Mouse (Mus musculus): ENCODE data around the gene Pcgf1.

The Pcgf1 gene

DNA sequence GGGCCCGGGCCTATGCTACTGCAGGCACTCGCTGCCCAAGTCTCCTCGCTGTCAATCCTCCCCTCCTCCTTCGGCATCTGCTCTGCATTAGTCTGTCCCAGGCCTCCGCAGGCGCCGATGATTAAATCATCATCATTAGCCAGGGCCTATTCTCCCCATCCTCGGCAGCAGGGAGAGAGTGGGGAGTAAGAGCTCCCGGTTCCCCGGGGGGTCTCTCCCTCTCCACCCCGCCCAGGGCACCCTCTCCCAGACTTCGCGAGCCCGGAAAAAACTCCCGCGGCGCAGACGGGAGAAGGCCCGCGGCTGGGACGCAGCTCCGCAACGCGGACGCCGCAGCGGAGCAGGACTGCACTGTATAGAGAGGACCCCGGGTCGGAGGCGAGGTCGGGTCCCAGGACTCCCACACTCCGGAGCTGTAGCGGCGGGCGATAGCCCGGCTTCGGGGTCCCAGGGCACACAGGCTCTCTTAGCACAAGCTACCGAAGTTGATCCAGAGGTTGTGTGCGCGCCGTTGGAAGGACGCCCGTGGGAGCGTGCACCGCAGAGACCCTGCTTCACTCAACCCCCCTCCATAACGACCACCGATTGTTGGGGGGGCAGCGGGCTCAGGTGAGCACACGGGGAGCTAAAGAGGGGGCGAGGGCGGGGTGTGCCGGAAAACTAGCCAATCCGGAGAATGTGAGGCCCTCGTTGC lies at the start of gene Pcgf1:
Gene Pcgf1 (plus strand): TSS at position 240 of the 694 bp plus-strand sequence.
- peak; percentile 85 for DNase-seq (ENCODE audit: low read depth)

DNA sequence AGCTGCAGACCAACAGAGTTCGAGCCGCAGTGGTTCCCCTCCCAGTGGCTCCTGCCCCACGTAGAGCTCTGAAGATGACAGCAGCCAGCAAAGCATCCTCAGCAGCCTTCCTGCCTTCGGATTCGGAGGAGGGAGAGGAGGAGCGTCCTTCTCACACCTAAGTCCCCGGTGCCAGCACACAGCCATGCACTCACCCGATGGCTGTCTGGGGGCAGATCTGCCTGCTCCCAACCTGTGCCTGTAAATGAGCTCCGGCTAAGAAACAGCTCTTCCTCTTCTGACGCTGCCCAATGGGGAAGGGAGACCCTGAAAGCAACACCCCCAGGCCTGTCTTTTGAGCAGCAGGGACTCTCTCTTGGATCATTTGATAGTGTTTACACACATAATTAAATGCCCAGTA lies 47.9 kb upstream of the Pcgf1 start:
- DNase-seq (ENCODE audit: low read depth): no peak

DNA sequence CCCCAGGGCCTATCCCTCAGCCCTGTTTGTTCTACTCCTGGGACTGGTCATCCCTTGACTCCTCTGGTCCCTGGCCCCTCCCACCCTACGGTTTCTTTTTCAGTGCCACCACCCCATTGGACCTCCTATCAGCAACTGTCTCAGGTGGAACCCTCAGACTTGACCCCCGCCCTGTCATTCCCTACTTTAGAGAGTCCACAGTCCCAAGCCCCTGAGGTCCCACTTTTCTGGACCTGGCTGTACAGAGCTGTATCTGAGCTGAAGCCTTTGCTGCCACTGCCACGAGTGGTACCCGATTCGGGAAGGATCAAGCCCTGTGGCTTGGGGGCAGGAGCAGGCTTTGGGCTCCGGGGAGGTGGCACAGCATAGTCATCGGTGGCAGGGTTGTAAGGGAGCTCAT lies 46.6 kb upstream of the Pcgf1 start:
- DNase-seq (ENCODE audit: low read depth): no peak

DNA sequence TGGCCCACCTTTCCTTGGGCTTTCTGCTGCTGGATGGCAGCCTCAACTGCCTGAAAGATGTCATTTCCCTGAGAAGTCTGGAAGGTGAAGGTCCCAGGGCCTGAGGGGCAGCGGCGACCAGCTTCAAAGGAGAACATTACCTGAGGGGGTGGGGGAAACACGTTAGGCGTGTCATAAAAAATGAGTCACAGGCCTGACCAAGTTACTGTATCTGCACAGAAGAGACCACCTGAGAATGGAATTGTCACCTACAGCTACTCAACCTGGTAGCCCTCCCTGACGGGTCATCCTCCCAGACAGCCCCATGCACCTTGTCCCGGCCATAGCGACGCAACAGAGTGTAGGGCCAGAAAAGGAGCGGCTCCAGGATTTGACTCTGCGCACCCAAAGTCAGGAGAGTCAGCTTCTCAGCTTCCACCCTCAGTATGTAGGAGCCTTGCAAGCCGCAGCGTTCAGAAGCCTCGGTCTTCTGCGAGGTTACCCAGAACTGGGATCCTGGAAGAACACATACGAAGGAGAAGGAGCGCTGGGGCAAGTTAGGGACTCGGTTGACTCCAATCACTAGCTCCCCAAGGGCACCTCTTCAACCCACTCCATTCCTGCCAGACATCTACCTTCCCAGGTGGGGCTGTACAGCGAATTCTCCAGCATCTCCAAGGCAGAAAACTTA lies 45.6 kb upstream of the Pcgf1 start:
- no peak for DNase-seq (ENCODE audit: low read depth)

DNA sequence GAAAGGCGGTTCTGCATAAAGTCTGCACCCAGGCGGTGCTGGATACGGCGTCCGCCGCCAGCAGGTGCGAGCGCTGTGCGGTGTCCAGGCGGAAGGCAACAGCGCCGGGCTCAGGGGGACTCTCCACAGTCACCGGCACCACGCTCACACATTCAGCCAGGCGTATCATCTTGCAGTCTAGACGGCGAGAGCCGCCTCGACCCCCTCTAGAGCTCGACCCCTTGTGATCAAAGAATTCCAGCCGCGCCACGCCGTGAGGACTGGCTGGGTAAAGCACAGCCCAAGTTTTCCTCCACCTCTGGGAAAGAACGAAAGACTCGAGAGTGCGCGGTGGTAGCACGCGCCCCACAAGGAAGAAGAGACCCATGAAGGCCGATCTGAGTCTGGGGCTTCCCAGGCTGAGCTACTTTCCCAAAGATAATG lies 44.9 kb upstream of the Pcgf1 start:
- DNase-seq (ENCODE audit: low read depth): peak; percentile 65

DNA sequence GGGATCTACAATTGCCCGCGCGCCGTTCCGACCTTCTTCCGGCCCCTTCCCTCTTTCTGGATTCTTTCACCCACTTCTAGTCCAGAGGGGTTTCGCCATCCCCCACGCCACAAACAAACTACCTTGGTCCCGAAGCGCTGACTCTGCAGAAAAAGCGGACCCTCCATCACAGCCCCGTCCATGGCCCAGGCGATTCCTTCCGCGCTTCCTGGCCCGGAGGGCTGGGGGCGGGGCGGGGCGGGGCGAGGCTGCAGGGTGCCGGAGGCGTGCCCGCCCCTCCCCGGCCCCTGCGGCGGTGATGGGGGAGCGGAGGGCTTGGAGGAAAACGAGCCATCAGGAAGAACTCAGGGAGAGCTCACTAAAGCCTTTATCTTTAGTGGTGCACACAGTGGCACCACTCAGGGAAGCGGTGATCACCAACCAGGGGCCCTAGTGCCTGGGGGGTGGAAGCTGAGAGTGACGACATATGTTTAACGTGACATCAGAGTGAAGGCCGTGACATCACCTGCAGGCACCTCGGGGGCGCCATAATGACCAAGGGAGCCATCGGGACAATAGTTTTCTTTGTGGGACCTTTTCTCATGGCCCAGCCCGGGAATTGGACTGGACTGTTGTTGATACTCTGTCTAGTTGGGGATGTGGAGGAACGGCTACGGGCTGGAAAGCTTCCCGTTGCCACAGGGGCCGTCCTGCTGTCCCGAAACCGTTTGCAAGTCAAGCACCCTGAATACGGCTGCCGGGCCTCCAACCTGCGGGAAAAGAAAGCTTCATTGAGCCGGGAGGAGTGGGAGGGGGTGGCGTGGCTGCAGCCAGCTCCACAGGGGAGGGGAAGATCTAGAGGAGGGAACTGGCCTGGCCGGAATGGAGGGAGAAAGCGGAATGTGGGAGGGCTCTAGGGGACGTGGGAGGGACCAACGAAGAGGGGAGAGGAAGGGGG lies 44.2 kb upstream of the Pcgf1 start, which contains the start of the genes Dok1 and Loxl3:
Gene Dok1 (minus strand): TSS at position 223 of the 937 bp plus-strand sequence.
Gene Loxl3 (plus strand): TSS at position 925 of the 937 bp plus-strand sequence.
- peak; percentile 93 for DNase-seq (ENCODE audit: low read depth)

DNA sequence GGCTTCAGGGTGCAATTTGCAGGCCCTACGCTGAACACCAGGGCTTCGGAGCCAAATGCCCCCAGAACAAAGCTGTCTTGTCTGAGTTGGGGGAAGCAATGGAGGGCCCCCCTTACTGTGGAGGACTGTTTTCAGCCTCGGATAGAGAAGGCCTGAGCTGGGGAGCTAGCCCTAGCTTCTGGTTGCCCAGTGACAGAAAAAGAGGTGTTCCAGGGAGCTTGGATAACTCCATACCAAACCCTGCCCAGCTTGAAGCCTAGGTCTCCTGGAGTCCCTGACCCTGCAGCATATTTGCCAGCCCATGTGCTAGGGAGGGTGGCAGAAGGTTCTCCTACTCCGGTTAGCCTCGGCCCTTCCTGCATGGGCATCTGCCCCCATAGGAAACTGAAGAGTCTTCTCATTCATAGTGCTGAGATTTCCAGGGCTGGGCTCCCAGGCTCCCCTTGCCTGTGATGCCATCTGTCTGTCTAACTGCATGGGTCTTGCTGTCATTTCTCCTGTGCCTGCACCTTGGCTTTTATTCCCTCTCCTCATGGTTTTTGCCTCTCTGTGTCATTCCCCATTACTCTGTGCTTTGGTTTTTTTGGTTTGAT lies 43.1 kb upstream of the Pcgf1 start:
- DNase-seq (ENCODE audit: low read depth): peak; percentile 58

DNA sequence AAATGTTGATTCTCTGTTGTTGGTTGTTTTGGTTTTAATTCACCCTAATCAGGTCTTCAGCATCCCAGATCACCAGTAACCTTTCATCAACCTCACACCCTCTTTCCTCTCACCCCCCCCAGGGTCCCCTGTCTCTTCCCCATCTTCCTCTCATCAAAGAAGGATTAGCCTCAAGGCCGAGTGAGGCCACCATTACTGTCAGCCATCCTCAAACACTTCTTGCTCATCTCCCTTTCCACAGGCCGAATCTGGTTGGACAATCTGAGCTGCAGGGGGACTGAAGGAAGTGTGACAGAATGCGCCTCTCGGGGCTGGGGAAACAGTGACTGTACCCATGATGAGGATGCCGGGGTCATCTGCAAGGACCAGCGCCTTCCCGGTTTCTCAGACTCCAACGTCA lies 40.5 kb upstream of the Pcgf1 start:
- DNase-seq (ENCODE audit: low read depth): no peak

DNA sequence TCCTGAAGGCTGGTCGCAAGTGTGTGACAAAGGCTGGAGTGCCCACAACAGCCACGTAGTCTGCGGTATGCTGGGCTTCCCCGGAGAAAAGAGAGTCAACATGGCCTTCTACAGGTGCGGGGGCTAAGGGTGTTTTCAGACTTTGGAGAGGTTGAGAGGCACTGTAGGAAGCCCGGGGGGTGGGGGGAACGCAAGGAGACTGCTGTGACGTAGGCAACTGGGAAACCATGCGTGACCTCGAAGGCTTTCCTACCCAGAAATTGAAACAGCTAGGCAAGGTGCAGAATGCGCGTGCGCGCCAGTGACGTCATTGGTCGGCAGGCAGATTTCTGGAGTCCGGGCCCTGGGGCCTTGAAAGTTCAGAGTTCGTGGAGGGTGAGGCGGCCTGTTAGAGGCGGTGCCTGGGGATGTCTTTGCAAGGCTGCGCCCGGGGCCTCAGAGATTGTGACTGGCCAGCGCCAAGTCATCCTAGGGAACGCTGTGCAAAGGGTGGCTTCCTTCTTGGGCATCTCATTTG lies 39.1 kb upstream of the Pcgf1 start:
- no peak for DNase-seq (ENCODE audit: low read depth)

DNA sequence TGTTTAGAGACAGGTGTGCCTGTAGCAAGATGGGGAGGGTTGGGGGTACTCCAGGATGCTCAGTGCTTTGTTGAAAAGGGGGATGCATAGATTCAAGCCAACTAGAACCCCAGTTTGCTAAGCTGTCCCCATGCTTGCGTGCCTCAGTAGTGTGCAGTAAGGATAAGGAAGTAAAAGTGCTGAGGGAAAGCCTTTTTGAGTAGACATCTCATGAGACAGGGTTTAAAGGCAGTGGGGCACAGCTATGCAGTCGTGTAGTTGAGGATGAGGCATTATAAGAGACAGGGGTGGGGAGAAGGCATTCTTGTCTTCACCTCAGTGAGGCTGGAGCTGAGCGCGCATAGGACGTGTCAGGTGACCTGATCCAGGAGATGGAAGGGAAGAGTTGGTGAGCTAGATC lies 37.1 kb upstream of the Pcgf1 start:
- DNase-seq (ENCODE audit: low read depth): no peak

DNA sequence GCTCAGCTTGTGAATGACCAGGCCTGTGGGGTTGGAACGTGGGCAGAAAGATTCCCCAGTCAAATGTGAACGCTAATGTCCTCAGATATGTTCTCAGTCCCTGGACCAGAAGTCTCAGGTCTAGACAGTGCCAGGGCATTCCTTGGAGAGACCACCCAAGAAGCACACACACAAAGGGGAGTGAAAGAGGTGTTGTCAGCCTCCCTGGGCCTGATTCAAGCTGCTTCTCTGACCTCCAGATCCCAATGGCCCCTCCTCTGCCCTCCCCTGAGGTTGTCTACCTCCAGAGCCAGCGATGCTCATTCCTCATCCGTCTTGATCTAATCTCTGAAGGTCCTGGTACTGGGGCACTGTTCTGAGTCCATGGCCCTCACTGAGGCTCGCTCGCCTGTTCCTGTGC lies 34.1 kb upstream of the Pcgf1 start:
- DNase-seq (ENCODE audit: low read depth): no peak

DNA sequence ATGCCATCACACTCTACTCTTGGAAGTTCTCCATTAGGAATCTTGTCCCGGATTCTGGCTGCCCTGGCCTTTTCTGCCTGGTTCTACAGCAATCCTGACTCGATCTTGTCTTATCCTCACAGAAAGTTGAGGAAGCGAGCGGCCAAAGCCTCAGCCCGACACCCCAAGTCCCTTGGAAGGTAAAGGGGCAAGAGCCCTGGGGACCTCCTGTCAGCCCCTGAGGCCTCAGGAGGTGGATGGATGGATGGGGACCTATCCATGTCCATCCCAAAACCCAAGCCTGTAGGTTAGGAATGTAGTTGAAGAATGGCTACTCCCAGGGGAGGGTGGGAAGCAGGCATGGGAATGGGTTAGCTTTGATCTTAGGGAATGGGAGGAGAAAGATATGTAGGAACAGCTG lies 33.7 kb upstream of the Pcgf1 start:
- DNase-seq (ENCODE audit: low read depth): no peak

DNA sequence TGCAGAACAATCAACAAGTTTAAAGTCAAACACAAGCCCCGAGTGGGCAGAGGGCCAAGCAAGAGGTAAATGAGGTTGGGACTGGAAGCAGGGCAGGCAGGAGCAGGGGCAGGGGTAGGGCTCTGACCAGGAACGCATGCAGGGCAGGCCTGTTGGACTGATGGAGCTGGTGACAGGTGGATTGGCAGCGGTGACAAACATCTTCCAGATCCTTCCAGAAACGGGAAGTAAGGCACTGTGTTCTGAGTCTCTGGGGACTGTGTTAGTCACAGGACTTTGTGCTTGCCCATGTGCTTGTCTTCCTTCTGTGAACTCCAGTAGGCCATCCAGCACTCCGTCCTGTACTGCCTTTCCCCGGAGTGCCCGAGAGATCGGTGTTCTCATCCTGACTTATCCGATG lies 32.9 kb upstream of the Pcgf1 start:
- no peak for DNase-seq (ENCODE audit: low read depth)

DNA sequence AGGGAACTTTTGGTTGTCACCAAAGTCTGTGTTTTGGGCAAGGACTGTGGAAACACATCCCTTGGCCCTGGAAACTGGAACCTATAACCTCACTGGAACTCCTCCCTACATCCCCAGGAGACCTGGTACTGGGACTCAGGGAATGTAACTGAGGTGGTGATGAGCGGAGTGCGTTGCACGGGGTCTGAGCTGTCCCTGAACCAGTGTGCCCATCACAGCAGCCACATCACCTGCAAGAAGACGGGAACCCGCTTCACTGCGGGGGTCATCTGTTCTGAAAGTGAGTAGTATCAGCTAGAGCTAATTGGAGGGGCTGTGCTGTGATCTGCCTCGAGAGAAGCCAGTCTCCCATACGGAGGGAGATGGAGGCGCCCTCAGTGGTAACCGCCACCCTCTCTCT lies 28.3 kb upstream of the Pcgf1 start:
- no peak for DNase-seq (ENCODE audit: low read depth)

DNA sequence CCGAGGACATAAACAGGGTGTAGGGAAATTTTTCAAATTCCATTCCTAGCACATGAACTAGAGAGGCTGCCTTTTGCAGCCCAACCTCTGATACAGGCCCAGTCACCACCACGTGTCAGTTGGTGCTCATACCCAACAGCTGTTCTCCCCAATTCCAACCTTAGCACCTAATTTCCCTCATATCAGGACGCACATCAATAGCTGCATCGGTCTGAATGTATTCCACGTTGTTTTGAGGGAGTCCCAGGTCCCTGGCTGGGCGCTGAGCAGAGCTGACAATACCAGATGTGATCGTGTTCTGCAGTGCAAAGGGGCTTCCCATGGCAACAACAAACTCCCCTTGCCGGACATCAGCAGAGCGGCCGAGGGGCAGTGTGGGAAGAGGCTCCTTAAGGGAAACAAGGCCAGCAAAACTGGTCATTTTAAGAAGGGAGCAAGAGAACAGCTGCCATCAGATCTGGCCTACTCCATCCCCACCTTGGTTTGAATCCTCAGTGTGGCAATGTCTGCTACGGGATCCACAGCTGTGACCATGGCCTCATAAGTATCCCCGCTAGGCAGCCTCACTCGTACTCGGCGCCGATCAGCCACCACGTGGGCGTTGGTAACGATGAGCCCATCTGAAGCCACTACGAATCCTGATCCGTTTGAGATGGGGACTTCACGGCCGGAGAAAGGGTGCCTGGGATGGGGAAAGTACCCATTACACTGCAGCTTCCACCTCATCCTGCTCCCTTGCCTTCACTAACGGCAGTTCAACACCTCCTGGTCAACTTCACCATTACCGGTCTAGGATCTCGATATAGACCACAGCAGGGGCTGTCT lies 24.3 kb upstream of the Pcgf1 start:
- DNase-seq (ENCODE audit: low read depth): peak; percentile 73

DNA sequence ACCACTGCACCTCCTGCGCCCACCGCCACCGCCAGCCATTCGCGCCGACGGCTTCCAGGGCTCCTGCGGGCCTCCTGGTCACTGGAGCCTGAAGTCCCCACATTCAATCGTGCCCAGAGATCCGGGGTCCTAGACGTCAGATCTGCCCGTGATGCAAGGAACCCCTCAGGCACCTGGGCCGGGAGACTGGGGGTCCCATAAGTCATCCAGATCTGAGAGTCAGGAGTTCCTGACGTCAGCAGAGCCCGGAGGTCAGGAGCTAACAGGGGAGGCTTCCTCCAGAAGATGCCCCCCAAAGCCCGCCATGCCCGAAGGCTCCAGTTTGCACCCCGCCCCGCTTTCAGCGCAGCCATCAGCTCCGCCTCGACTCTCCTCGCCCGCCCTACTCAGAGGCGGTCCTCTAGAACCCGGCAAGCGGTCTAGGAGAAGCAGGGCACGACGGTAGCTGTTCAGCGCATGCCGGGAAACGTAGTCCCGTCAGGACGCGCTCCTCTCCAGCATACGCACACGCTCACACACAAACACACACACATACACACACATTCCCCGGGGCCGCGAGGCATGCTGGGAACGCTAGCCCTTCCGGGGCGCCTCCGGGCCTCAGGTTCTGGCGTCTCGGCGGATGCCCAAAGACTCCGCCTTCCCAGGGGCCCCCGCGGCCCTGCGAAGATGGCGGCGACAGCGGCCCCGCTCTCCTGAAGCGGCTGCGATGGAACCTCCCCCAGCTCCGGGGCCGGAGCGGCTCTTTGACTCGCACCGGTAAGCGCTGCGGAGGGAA lies 23.4 kb upstream of the Pcgf1 start, which contains the start of gene Aup1:
Gene Aup1 (plus strand): TSS at position 448 of the 778 bp plus-strand sequence.
- peak; percentile 100 for DNase-seq (ENCODE audit: low read depth)

DNA sequence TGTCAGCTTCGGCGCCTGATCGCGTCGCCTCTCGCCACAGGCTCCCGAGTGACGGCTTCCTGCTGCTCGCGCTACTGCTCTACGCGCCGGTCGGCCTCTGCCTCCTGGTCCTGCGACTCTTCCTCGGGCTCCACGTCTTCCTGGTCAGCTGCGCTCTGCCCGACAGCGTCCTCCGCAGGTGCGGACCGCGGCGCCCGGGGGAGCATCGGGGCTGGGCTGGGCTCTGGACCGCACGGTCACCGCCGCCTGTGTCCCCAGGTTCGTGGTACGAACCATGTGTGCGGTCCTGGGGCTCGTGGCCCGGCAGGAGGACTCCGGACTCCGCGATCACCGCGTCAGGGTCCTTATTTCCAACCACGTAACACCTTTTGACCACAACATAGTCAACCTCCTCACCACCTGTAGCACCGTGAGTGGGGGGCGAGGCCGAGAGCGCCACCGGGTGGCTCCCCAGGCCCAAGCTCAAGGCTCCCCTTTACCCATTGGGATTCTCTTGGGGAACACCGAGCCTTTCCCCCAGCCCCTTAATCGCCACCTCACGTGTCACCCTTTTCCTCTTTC lies 22.7 kb upstream of the Pcgf1 start, which contains the start of gene Htra2:
Gene Htra2 (minus strand): TSS at position 403 of the 561 bp plus-strand sequence.
- DNase-seq (ENCODE audit: low read depth): peak; percentile 68

DNA sequence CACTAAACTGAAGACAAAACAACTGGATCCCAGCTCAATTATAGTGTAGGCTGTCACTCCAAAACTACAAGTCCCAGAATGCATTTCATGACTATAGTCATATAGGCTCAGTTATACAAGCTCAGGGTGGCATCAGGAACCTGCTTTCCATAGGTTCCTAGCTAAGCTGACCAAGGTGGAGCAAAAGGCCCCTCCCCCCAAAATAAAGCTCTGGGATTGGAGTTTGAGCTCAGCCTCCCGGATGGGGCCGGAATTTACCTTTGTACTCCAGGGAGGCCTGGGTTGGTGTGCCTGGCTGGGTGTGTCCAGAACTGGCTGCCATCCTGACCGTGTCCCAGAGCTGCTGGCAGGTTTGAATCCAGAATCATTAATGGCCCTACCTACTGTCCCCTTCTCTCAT lies 19.9 kb upstream of the Pcgf1 start, which contains the start of gene Dqx1:
Gene Dqx1 (plus strand): TSS at position 55 of the 400 bp plus-strand sequence.
- DNase-seq (ENCODE audit: low read depth): no peak

DNA sequence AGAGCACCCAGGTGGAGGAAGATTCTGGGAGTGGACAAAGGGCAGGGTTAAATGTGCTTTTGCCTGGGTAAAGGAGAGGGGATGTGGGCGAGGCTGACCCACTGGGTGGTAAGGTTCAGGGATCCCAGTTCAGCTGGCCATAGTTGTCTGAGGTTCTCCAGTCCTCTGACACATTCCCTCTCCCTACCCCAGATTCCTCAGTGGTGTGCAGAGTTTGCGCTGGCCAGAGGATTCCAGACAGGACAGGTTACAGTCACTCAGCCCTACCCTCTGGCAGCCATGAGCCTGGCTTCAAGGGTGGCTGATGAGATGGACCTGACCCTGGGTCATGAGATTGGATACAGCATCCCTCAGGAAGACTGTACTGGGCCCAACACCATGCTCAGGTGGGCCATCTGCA lies 18.9 kb upstream of the Pcgf1 start:
- DNase-seq (ENCODE audit: low read depth): no peak

DNA sequence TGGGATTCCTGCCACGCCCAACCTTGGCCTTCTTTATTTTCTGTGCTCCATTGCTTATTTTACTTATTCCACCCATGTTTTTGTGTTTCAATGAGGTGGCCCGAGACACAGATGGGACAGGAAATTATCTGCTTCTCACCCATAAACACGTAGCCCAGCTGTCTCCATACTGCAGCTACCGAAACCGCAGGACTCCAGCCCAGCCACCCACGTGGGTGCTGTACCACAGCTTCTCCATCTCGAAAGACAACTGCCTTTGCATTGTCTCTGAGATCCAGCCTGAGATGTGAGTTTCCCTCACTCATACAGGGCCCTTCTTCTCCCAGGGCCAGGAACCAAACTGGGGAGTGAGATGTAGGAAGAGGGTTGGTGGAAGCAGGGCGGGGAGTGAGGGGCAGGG lies 11.7 kb upstream of the Pcgf1 start:
- no peak for DNase-seq (ENCODE audit: low read depth)

Data from NIH3T3 (cell line).